Mouse (Mus musculus): ENCODE measurements around the gene Slc13a2.

GRCm38 (mm10) chr11:78382286-78382685, 39.7 kb downstream of the Slc13a2 start:
- TF ChIP-seq CHD2 (IDR thresholded peaks at IDR 0.05; ENCODE audit: low read depth, low read length) (no peak), ZC3H11A (IDR thresholded peaks at IDR 0.05; ENCODE audit: borderline replicate concordance, low read depth, low read length) (no peak), MAFK (IDR thresholded peaks at IDR 0.05; ENCODE audit: insufficient read depth, low read depth, low read length) (no peak)
